Comparison of ENCODE assay signal across 33 mouse cellular contexts in genomic region chr6:72425646-72426045, GRCm38 (mm10).
"Had no signal": no experiment of that assay in that cellular context is flagged by ENCODE, and none has a peak within 500 bp of the region (broad histone marks: within the 10 kb centered on the region; RNA-seq: fewer than 3 reads in every experiment).

No protein-coding gene starts in this region.

- H3K4me3 ChIP-seq: heart, embryonic 10.5 days; heart, embryonic 12.5 days; heart, embryonic 13.5 days; heart, embryonic 15.5 days; hindbrain, embryonic 10.5 days; hindbrain, embryonic 12.5 days; hindbrain, embryonic 15.5 days; intestine, embryonic 15.5 days; kidney, embryonic 15.5 days; layer of hippocampus, adult 2 months had no signal

- DNase-seq: heart, postnatal 10 days; heart, postnatal 14 days; heart, postnatal 36 days; heart, postnatal 4 days; kidney, adult 11 months; kidney, adult 18-20 months; kidney, adult 2 months; kidney, adult 8-10 months; kidney, adult 9 months; kidney, postnatal 10 days; kidney, postnatal 14 days; kidney, postnatal 36 days; kidney, postnatal 4 days; layer of hippocampus, adult 9-11 months; layer of hippocampus, postnatal 36 days had no signal

- H3K4me1 ChIP-seq: heart, embryonic 10.5 days; heart, embryonic 12.5 days; heart, embryonic 13.5 days; heart, embryonic 15.5 days; hindbrain, embryonic 10.5 days; hindbrain, embryonic 12.5 days; hindbrain, embryonic 15.5 days; intestine, embryonic 15.5 days; kidney, embryonic 15.5 days had no signal

- ATAC-seq: hindbrain, embryonic 16.5 days; hindbrain, postnatal 0 days; inflammation-experienced regulatory T-cells, adult 6 months; intestine, embryonic 15.5 days; intestine, embryonic 16.5 days; intestine, postnatal 0 days had no signal

- H3K27ac ChIP-seq: heart, embryonic 10.5 days; heart, embryonic 13.5 days; heart, embryonic 15.5 days; hindbrain, embryonic 10.5 days; hindbrain, embryonic 12.5 days; hindbrain, embryonic 14.5 days; hindbrain, embryonic 15.5 days; hindbrain, postnatal 0 days; intestine, embryonic 15.5 days; kidney, embryonic 15.5 days; kidney, postnatal 0 days; layer of hippocampus, adult 2 months had no signal

- H3K9me3 ChIP-seq: heart, embryonic 10.5 days; heart, embryonic 12.5 days; heart, embryonic 13.5 days; heart, embryonic 15.5 days; hindbrain, embryonic 10.5 days; hindbrain, embryonic 12.5 days; hindbrain, embryonic 15.5 days; intestine, embryonic 15.5 days; kidney, embryonic 15.5 days had no signal

- H3K4me2 ChIP-seq: heart, embryonic 11.5 days; heart, embryonic 12.5 days; heart, embryonic 13.5 days; heart, embryonic 15.5 days; hindbrain, embryonic 12.5 days; hindbrain, embryonic 14.5 days; hindbrain, embryonic 15.5 days; intestine, embryonic 15.5 days; kidney, embryonic 15.5 days had no signal

- H3K9ac ChIP-seq: heart, embryonic 12.5 days; heart, embryonic 13.5 days; heart, embryonic 15.5 days; hindbrain, embryonic 12.5 days; hindbrain, embryonic 14.5 days; hindbrain, embryonic 15.5 days; intestine, embryonic 15.5 days; kidney, embryonic 15.5 days had no signal

- H3K27me3 ChIP-seq: heart, embryonic 12.5 days; heart, embryonic 13.5 days; heart, embryonic 15.5 days; hindbrain, embryonic 12.5 days; hindbrain, embryonic 15.5 days; intestine, embryonic 15.5 days; kidney, embryonic 15.5 days had no signal
